Mouse (Mus musculus) mature B cell (primary cell): ENCODE data around the gene Gm9964.
"Not testable (repeated sequence)": the region's sequence is repeated elsewhere in the genome, so short reads cannot be mapped to it uniquely, and the experiment has no call there.

Source experiments
- in situ Hi-C: fragments of 300-500 bp; cut with MboI; formaldehyde crosslinking; loops from 2 replicates; pipeline ENCODE4 v1.14.3; 2019

The Gm9964 gene

GRCm38 (mm10) chr11:79299719-79300431 is 3.2 kb upstream of the Gm9964 start:
- in situ Hi-C loops, result loop anchor here (10.0 kb wide), 1 partner anchor 75 kb away; no protein-coding TSS in a partner anchor

DNA sequence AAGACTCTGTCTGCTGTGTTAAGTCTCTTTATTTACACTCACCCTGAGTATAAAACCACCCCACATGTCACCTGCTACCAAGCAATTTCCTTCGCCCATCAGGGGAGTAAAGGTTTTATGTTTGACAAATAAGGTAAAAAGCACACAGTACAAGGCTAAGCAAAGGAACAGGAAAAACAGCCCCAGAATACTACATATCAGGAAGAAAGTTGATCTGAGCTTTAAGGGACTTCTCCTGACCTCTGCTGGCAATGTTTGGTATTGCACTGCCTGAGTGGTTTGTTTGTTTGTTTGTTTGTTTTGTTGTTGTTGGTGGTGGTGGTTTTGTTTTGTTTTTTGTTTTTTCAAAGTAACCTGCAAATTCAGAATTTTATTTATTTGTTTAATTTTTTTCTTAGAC is 539 bp downstream of the Gm9964 start:
- in situ Hi-C loops, result loop anchor here (10.0 kb wide), 1 partner anchor 71 kb away; no protein-coding TSS in a partner anchor

- in situ Hi-C loops, result loop anchor here (10.0 kb wide), 1 partner anchor 69 kb away; no protein-coding TSS in a partner anchor
Measured at GRCm38 (mm10) chr11:79293971-79294370, 2.7 kb downstream of the Gm9964 start.

GRCm38 (mm10) chr11:79293025-79293424 is 3.7 kb downstream of the Gm9964 start:
- in situ Hi-C loops, result loop anchor here (10.0 kb wide), 1 partner anchor 68 kb away; no protein-coding TSS in a partner anchor

- in situ Hi-C loops, result loop anchor here (10.0 kb wide), 1 partner anchor 67 kb away; no protein-coding TSS in a partner anchor
Measured at GRCm38 (mm10) chr11:79292130-79292529, 4.6 kb downstream of the Gm9964 start.

DNA sequence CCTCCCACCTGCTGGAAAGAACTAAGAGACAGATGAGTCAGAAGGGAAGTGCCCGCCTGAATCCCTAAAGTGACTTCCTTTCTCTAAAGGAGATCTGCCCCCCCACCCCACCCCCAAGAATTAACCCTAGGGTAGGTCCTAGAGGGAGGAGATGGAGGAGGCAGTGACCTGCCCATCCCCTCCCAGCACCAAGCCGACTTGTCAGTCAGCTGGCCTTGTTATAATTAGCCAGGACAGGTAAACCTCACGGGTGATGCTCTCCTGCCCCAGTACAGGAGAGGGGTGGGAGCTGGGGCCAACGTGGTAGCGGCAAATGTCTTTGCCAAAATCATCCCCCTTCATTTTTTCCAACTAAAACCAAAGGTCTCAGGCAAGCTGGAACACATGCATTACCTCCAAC is 5.1 kb downstream of the Gm9964 start:
- in situ Hi-C loops, result loop anchor here (10.0 kb wide), 1 partner anchor 67 kb away; no protein-coding TSS in a partner anchor

- in situ Hi-C loops, result loop anchor here (10.0 kb wide), 1 partner anchor 66 kb away; no protein-coding TSS in a partner anchor
Measured at GRCm38 (mm10) chr11:79290473-79290872, 6.2 kb downstream of the Gm9964 start.

DNA sequence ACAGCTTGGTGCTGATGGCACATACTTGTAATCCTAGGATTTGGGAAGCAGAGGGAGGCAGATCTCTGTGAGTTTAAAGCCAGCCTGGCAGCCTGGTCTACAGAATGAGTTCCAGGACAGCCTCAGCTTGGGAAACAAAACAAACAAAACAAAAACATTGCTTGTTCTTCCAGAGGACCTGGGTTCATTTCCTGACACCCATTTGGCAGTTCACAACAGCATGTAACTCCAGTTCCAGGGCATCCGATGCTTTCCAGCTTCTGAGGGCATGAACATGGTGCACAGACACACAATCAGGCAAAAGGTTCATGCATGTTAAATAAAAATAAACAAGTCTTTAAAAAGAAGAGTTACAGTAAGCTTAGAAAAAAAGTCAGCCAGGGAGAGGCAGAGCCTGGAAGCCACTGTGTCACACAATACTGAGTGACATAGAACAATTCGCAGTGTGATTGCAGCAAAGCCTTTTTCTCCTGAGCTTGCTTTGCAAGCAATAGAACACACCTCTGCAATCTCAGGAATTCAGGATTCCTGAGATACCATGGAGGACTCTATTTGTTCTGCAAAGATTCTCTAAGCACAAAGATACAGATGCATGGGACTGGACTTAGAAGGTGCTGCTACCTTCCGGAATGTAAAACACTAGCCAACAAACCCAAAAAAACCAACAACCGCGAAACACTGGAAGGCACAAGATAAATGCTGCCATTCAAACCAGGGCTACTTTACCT is 7.6 kb downstream of the Gm9964 start:
- in situ Hi-C loops, result no loop called here

GRCm38 (mm10) chr11:79288278-79288843 is 8.3 kb downstream of the Gm9964 start:
- in situ Hi-C loops, result no loop called here

DNA sequence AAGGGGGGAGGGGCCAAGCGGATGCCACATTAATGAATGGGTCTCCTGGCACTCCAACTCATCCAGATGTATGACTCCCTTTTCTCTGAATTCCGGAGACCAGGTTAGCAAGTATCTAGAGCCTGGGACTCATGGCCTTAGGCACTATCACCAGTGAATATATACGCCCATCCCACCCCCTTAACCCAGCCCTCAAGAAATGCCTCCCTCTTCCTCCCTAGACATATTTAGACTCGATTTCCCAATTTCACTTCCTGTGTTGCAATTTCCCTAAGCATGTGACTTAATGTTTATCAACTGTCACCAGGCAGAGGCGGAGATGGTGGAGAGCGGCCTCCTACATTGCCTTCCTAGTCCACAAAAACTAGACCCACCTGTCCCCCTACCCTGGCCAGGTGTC is 9.3 kb downstream of the Gm9964 start:
- in situ Hi-C loops, result no loop called here

- in situ Hi-C loops, result no loop called here
Measured at GRCm38 (mm10) chr11:79286305-79286799, 10.4 kb downstream of the Gm9964 start.

DNA sequence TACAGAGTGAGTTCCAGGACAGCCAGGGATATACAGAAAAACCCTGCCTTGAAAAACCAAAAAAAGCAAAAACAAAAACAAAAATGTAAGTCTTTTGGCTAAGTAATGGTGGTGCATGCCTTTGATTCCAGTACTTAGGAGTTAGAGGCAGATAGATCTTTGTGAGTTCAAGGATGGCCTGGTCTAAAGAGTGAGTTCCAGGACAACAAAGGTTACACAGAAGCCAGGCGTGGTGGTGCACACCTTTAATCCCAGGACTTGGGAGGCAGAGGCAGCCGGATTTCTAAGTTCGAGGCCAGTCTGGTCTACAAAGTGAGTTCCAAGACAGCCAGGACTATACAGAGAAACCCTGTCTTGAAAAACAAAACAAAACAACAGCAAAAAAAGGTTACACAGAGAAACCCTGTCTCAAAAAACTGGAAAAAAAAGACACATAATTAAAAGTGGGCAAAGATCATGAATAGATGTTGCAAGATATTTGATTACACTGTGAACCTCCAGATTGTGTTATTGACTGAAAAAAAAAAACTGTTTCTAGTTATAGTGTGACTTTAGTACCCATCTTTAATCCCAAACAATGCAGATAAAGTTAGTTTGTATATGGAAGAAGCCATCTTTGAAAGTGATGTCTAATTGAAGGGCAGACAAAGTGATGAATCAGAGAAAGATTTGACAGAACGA is 13.2 kb downstream of the Gm9964 start:
- in situ Hi-C loops, result no loop called here

DNA sequence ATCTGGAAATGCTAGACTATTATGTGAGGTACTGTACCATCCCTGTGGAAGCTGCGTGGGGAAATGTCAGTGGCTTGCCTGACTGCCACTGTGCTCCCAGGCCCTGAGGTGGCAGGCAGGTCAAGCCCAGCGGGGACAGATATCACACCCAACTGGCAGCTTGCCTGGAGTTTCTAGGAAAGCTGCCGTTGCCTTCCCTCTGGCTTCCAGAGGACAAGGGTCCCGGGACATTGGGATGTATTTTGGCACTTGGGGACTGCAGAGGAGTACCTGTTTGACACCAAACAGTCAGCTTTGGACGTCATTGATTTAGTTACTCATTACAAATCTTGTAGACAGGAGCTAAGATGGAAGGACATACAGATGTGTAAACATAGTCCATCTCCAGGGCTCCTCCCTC is 15.3 kb downstream of the Gm9964 start:
- in situ Hi-C loops, result no loop called here

GRCm38 (mm10) chr11:79279732-79280405 is 16.8 kb downstream of the Gm9964 start:
- in situ Hi-C loops, result no loop called here

DNA sequence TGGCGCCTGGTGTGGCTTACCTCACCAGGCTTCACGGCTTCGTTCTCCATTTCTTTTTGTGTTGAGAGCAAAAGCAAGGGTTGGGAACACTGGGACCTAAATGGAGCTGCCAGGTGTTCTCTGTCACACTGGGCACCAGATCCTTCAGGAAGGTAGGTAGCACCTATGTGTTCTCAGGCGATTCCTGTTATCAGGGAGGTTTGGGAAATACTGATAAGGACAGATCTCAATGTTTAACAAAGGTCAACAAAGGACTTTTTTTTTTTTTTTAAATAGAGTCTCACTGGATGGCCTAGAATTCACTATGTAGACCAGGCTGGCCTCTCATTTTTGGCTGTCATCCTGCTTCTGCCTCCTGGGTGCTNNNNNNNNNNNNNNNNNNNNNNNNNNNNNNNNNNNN is 22.9 kb downstream of the Gm9964 start:
- in situ Hi-C loops, result no loop called here

DNA sequence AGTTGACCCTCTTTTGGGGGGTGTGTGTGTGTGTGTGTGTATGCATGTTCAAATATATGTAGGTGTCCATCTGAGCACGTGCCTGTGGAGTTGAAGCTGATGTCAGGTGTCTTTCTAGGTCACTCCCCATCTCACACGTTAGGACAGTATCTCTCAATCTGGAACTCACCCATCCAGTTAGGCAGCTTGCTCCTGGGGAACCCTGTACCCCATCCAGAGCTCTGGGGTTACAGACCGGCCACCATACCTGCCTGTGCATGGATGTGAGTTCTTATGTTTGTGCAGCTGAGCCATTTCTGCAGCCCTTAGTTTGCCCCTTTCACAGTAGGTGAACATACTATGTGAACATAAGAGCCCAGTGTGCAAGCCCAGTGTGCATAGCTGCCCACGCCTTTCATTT is 23.7 kb downstream of the Gm9964 start:
- in situ Hi-C loops, result no loop called here

GRCm38 (mm10) chr11:79267171-79267570 is 29.5 kb downstream of the Gm9964 start:
- in situ Hi-C loops, result no loop called here

DNA sequence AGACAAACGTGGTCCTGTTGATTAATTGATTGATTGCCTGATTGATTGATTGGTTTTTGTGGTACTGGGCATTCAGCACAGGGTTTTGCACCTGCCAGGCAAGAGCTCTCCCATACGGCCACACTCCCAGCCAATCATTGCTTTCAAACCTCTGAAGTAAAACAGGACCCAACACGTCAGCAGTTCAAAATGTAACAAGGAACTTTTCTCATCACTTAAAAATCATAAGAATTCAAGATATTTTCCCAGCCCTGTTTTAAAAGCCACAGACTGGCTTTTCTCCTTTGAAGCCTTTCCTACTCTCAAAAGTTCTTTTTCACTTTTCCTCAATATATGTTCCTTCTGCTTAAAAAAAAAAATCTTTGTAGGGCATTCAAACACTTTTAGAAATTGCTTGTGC is 32.3 kb downstream of the Gm9964 start:
- in situ Hi-C loops, result no loop called here

DNA sequence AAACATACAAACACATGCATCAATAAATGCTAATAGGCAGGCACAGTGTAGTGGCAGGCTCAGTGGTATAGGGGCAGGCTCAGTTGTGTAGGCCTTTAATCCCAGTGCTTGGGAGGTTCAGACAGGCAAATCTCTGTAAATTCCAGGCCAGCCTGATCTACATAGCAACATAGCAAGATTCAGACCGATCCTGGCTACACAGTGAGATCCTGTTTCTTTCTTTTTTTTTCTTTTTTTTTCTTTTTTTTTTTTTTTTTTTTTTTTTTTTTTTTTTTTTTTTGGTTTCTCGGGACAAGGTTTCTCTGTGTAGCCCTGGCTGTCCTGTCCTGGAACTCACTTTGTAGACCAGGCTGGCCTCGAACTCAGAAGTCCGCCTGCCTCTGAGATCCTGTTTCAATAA is 36.6 kb downstream of the Gm9964 start:
- in situ Hi-C loops, result not testable (repeated sequence)

- in situ Hi-C loops, result no loop called here
Measured at GRCm38 (mm10) chr11:79258738-79259137, 38.0 kb downstream of the Gm9964 start.

GRCm38 (mm10) chr11:79254391-79255098 is 42.2 kb downstream of the Gm9964 start, which contains the start of gene Wsb1:
Gene Wsb1, minus strand, starts transcription at chr11:79254671.
- in situ Hi-C loops, result no loop called here
